Mouse (Mus musculus): ENCODE measurements around the gene Bcan. TPM values are rescaled to one million over a fixed set of nuclear protein-coding genes. Genes with fewer than 3 reads are reported as not detected.

Bcan gene
- polyA plus RNA-seq, 1 experiment from 2014 or later = 0.72 TPM

GRCm38 (mm10) chr3:87951946-87952345, 48.1 kb downstream of the Bcan start:
- no peaks in the 10 kb centered on the region for H3K9me3 ChIP-seq (ENCODE audit: control insufficient read depth, low read length)
- H3K9ac ChIP-seq (ENCODE audit: low read length) = peak overlapping the region; percentile 53
- peak overlapping the region; percentile 86 for H3K4me2 ChIP-seq (ENCODE audit: low read depth)
- H3K36me3 ChIP-seq (ENCODE audit: control insufficient read depth, insufficient read depth, low read length) = peaks cover 3% of the 10 kb centered on the region; the same call in 1 of the 2 replicates
- DNase-seq (ENCODE audit: low spot score) = no peak
- H3K27ac ChIP-seq (ENCODE audit: low read depth, low read length) = 0 out of 2 replicates have a peak overlapping the region, but pooled peaks have one; percentile 21
- 15% methylated on average over 12 of the region's 12 CpGs for WGBS
- no peak for ATAC-seq (ENCODE audit: insufficient read depth, low FRiP score, low TSS enrichment)
- peaks cover 45% of the 10 kb centered on the region for H3K4me1 ChIP-seq (ENCODE audit: control insufficient read depth, insufficient read depth, low read length)
- H3K27me3 ChIP-seq (ENCODE audit: control insufficient read depth, insufficient read depth, low read length) = no peaks in the 10 kb centered on the region
- peak overlapping the region; percentile 24 for H3K4me3 ChIP-seq (ENCODE audit: low read depth, low read length)

- Histone ChIP-seq H3K9ac (ENCODE audit: low read length) (peak overlapping the region; percentile 44), H3K4me2 (ENCODE audit: low read depth) (peak overlapping the region; percentile 86), H3K36me3 (ENCODE audit: control insufficient read depth, insufficient read depth, low read length) (peaks cover 3% of the 10 kb centered on the region; the same call in 1 of the 2 replicates), H3K27me3 (ENCODE audit: control insufficient read depth, insufficient read depth, low read length) (no peaks in the 10 kb centered on the region), H3K4me3 (ENCODE audit: low read depth, low read length) (peak overlapping the region; percentile 70), H3K27ac (ENCODE audit: low read depth, low read length) (peak overlapping the region; percentile 77), H3K9me3 (ENCODE audit: control insufficient read depth, low read length) (no peaks in the 10 kb centered on the region), H3K4me1 (ENCODE audit: control insufficient read depth, insufficient read depth, low read length) (peaks cover 63% of the 10 kb centered on the region)
- DNase-seq (ENCODE audit: low spot score) (peak; percentile 54), ATAC-seq (ENCODE audit: insufficient read depth, low FRiP score, low TSS enrichment) (no peak)
- 1% methylated on average over 13 of the region's 13 CpGs for WGBS
Measured at GRCm38 (mm10) chr3:87949955-87950515, 50.0 kb downstream of the Bcan start.

- Histone ChIP-seq H3K4me2 (ENCODE audit: low read depth) (peak overlapping the region; percentile 86), H3K36me3 (ENCODE audit: control insufficient read depth, insufficient read depth, low read length) (peaks cover 3% of the 10 kb centered on the region; the same call in 1 of the 2 replicates), H3K4me1 (ENCODE audit: control insufficient read depth, insufficient read depth, low read length) (peaks cover 70% of the 10 kb centered on the region), H3K4me3 (ENCODE audit: low read depth, low read length) (peak overlapping the region; percentile 70), H3K27me3 (ENCODE audit: control insufficient read depth, insufficient read depth, low read length) (no peaks in the 10 kb centered on the region), H3K9me3 (ENCODE audit: control insufficient read depth, low read length) (no peaks in the 10 kb centered on the region), H3K27ac (ENCODE audit: low read depth, low read length) (peak overlapping the region; percentile 77), H3K9ac (ENCODE audit: low read length) (peak overlapping the region; percentile 44)
- ATAC-seq (ENCODE audit: insufficient read depth, low FRiP score, low TSS enrichment) (no peak), DNase-seq (ENCODE audit: low spot score) (peak; percentile 57)
- WGBS = 2% methylated on average over 16 of the region's 16 CpGs
Measured at GRCm38 (mm10) chr3:87949266-87949954, 50.6 kb downstream of the Bcan start.

GRCm38 (mm10) chr3:87948378-87949265, 51.4 kb downstream of the Bcan start, which contains the start of gene Crabp2:
Gene Crabp2 (plus strand): TSS chr3:87948666.
- Histone ChIP-seq H3K27me3 (ENCODE audit: control insufficient read depth, insufficient read depth, low read length) (no peaks in the 10 kb centered on the region), H3K4me2 (ENCODE audit: low read depth) (peak within 1 kb of the TSS; percentile 86), H3K4me3 (ENCODE audit: low read depth, low read length) (peak within 1 kb of the TSS; percentile 70), H3K27ac (ENCODE audit: low read depth, low read length) (peak within 1 kb of the TSS; percentile 77), H3K4me1 (ENCODE audit: control insufficient read depth, insufficient read depth, low read length) (peaks cover 72% of the 10 kb centered on the region), H3K9me3 (ENCODE audit: control insufficient read depth, low read length) (no peaks in the 10 kb centered on the region), H3K9ac (ENCODE audit: low read length) (peak within 1 kb of the TSS; percentile 51), H3K36me3 (ENCODE audit: control insufficient read depth, insufficient read depth, low read length) (no peaks in the 10 kb centered on the region)
- ATAC-seq (ENCODE audit: insufficient read depth, low FRiP score, low TSS enrichment) (peak; percentile 43; the same call in 1 of the 2 replicates), DNase-seq (ENCODE audit: low spot score) (peak; percentile 80)
- WGBS = under 1% methylated on average over 35 of the region's 35 CpGs

GRCm38 (mm10) chr3:87947811-87948199, 52.2 kb downstream of the Bcan start:
- H3K27ac ChIP-seq (ENCODE audit: low read depth, low read length) = peak overlapping the region; percentile 77
- H3K4me2 ChIP-seq (ENCODE audit: low read depth) = peak overlapping the region; percentile 86
- peak overlapping the region; percentile 70 for H3K4me3 ChIP-seq (ENCODE audit: low read depth, low read length)
- no peaks in the 10 kb centered on the region for H3K27me3 ChIP-seq (ENCODE audit: control insufficient read depth, insufficient read depth, low read length)
- DNase-seq (ENCODE audit: low spot score) (peak; percentile 81), ATAC-seq (ENCODE audit: insufficient read depth, low FRiP score, low TSS enrichment) (peak; percentile 33; the same call in 1 of the 2 replicates)
- no peaks in the 10 kb centered on the region; the same call in none of the 2 replicates for H3K36me3 ChIP-seq (ENCODE audit: control insufficient read depth, insufficient read depth, low read length)
- H3K4me1 ChIP-seq (ENCODE audit: control insufficient read depth, insufficient read depth, low read length) = peaks cover 69% of the 10 kb centered on the region
- WGBS = 0% methylated on average over 13 of the region's 17 CpGs
- H3K9me3 ChIP-seq (ENCODE audit: control insufficient read depth, low read length) = no peaks in the 10 kb centered on the region
- peak overlapping the region; percentile 51 for H3K9ac ChIP-seq (ENCODE audit: low read length)

- peak; percentile 58 for DNase-seq (ENCODE audit: low spot score)
- H3K36me3 ChIP-seq (ENCODE audit: control insufficient read depth, insufficient read depth, low read length) = peaks cover 4% of the 10 kb centered on the region
- ATAC-seq (ENCODE audit: insufficient read depth, low FRiP score, low TSS enrichment) = no peak
- H3K9ac ChIP-seq (ENCODE audit: low read length) = peak overlapping the region; percentile 51
- peaks cover 64% of the 10 kb centered on the region for H3K4me1 ChIP-seq (ENCODE audit: control insufficient read depth, insufficient read depth, low read length)
- H3K27ac ChIP-seq (ENCODE audit: low read depth, low read length) = peak overlapping the region; percentile 77
- peak overlapping the region; percentile 86 for H3K4me2 ChIP-seq (ENCODE audit: low read depth)
- no peaks in the 10 kb centered on the region for H3K9me3 ChIP-seq (ENCODE audit: control insufficient read depth, low read length)
- no peaks in the 10 kb centered on the region for H3K27me3 ChIP-seq (ENCODE audit: control insufficient read depth, insufficient read depth, low read length)
- H3K4me3 ChIP-seq (ENCODE audit: low read depth, low read length) = peak overlapping the region; percentile 70
- under 1% methylated on average over 26 of the region's 26 CpGs for WGBS
Measured at GRCm38 (mm10) chr3:87947056-87947810, 52.8 kb downstream of the Bcan start.

GRCm38 (mm10) chr3:87946541-87946860, 53.5 kb downstream of the Bcan start:
- Histone ChIP-seq H3K9ac (ENCODE audit: low read length) (peak overlapping the region; percentile 12), H3K4me3 (ENCODE audit: low read depth, low read length) (no peak overlapping the region), H3K4me1 (ENCODE audit: control insufficient read depth, insufficient read depth, low read length) (peaks cover 57% of the 10 kb centered on the region), H3K27me3 (ENCODE audit: control insufficient read depth, insufficient read depth, low read length) (no peaks in the 10 kb centered on the region), H3K4me2 (ENCODE audit: low read depth) (peak overlapping the region; percentile 86; the same call in 1 of the 2 replicates), H3K36me3 (ENCODE audit: control insufficient read depth, insufficient read depth, low read length) (peaks cover 7% of the 10 kb centered on the region), H3K9me3 (ENCODE audit: control insufficient read depth, low read length) (no peaks in the 10 kb centered on the region), H3K27ac (ENCODE audit: low read depth, low read length) (peak overlapping the region; percentile 77)
- ATAC-seq (ENCODE audit: insufficient read depth, low FRiP score, low TSS enrichment) = no peak
- DNase-seq (ENCODE audit: low spot score) = peak; percentile 24
- 0% methylated on average over 1 of the region's 1 CpGs for WGBS
